Mouse (Mus musculus) liver, embryonic 14.5 days (tissue): Measurements from ENCODE around the gene Olfr1012. TPM values are rescaled to one million over a fixed set of nuclear protein-coding genes. Genes with fewer than 3 reads are reported as not detected.

Experiments used
- ATAC-seq: fragments of 200-750 bp; cut with Nextera tagmentation; 2 replicates; pipeline ENCODE4 v1.8.0; 2017; ENCODE audit warnings: moderate number of reproducible peaks, mild to moderate bottlenecking, moderate library complexity; ENCODE audit not compliant: insufficient read depth
- DNase-seq, 3 experiments: peaks; one replicate each; pipeline ENCODE4 v3.0.0-alpha.2; 2012 to 2013; ENCODE audit warnings: low read depth in 3 of 3, low spot score in 3 of 3
- H3K27ac ChIP-seq: fragments of 300-500 bp; sonication (generic); 2 replicates; pipeline ENCODE4 v1.5.1; 2014; ENCODE audit warnings: moderate library complexity, mild to moderate bottlenecking, control low read depth, inconsistent platforms
- H3K27me3 ChIP-seq: fragments of 300-500 bp; sonication (generic); 2 replicates; pipeline ENCODE4 v1.6.1; 2014; ENCODE audit warnings: mild to moderate bottlenecking, low read length, moderate library complexity; ENCODE audit not compliant: control insufficient read depth, insufficient read depth
- H3K36me3 ChIP-seq: fragments of 300-500 bp; sonication (generic); replicated peaks from 2 replicates; pipeline ENCODE4 v1.6.1; 2014; ENCODE audit warnings: low read depth; ENCODE audit not compliant: control insufficient read depth, insufficient read depth
- H3K4me1 ChIP-seq, 2 experiments: fragments of 200-500 bp in 1 of 2; fragments of 300-500 bp in 1 of 2; sonication (generic) in 1 of 2; replicated peaks; 2 replicates each; pipeline ENCODE4 v1.6.1; 2012 to 2014; ENCODE audit warnings: antibody characterized with exemption in 1 of 2, inconsistent platforms in 1 of 2, low read length in 1 of 2; ENCODE audit not compliant: control insufficient read depth in 2 of 2, insufficient read depth in 2 of 2
- H3K4me2 ChIP-seq: fragments of 300-500 bp; sonication (generic); 2 replicates; pipeline ENCODE4 v1.6.1; 2014; ENCODE audit warnings: low read depth, mild to moderate bottlenecking, control low read depth, moderate library complexity
- H3K4me3 ChIP-seq, 2 experiments: fragments of 200-500 bp in 1 of 2; fragments of 300-500 bp in 1 of 2; sonication (generic) in 1 of 2; 2 replicates each; pipeline ENCODE4 v1.5.1; 2012 to 2014; ENCODE audit warnings: low read depth in 2 of 2, low read length in 2 of 2, mild to moderate bottlenecking in 2 of 2, control low read depth in 1 of 2, inconsistent platforms in 1 of 2, moderate library complexity in 1 of 2; ENCODE audit not compliant: insufficient read depth in 1 of 2
- H3K9ac ChIP-seq: fragments of 300-500 bp; sonication (generic); replicated peaks from 2 replicates; pipeline ENCODE4 v1.6.1; 2014; ENCODE audit warnings: mild to moderate bottlenecking, control low read depth, moderate library complexity
- H3K9me3 ChIP-seq: fragments of 300-500 bp; sonication (generic); 2 replicates; pipeline ENCODE4 v1.6.1; 2016; ENCODE audit warnings: low read length, mixed read lengths; ENCODE audit not compliant: control insufficient read depth
- CTCF ChIP-seq: IDR thresholded peaks from 2 replicates; pipeline ENCODE4 v1.5.1; 2016; ENCODE audit warnings: antibody characterized with exemption, low read depth, control low read depth
- EP300 ChIP-seq: IDR thresholded peaks from 2 replicates; pipeline ENCODE4 v1.6.1; 2016; ENCODE audit warnings: antibody characterized with exemption, low read depth
- whole genome bisulfite sequencing: fragments of 180-500 bp; shearing (Covaris S2); extraction: QIAGEN DNeasy Blood & Tissue Kit; methylation state at CpG from one replicate; pipeline ENCODE4 v1.1.7; 2014; ENCODE audit not compliant: insufficient replicate concordance; 5-methylcytosine and 5-hydroxymethylcytosine counted together
- polyA plus RNA-seq, 2 experiments: library from polyadenylated mRNA; depleted of rRNA in 1 of 2; stranded (reverse) in 1 of 2; unstranded in 1 of 2; fragments of >200 nt; fragmentation: Nextera tagmentation in 1 of 2; extraction: Ambion mirVana in 1 of 2; gene quantifications; 2 replicates each; pipeline versions ENCODE4 v1.2.1 to v1.2.3; 2012 to 2014

Olfr1012 gene
- polyA plus RNA-seq (2012; rRNA removed) (not detected in 2 replicates), polyA plus RNA-seq (2014; fragmentation: Nextera tagmentation; extraction: Ambion mirVana) (not detected in 2 replicates)

GRCm38 (mm10) chr2:85762666-85763065 is at the start of gene Olfr1012:
Gene Olfr1012, minus strand, starts transcription at chr2:85762766.
- no peaks in the 10 kb centered on the region for H3K4me1 ChIP-seq
- no peak within 1 kb of the TSS for H3K9ac ChIP-seq
- H3K27me3 ChIP-seq: no peaks in the 10 kb centered on the region
- ATAC-seq: no peak
- H3K4me3 ChIP-seq: no peak within 1 kb of the TSS
- H3K36me3 ChIP-seq: no peaks in the 10 kb centered on the region
- DNase-seq: no peak
- 18% methylated on average over 1 of the region's 1 CpGs for WGBS
- TF ChIP-seq CTCF: no peak
- TF ChIP-seq EP300: no peak
- no peaks in the 10 kb centered on the region for H3K9me3 ChIP-seq
- no peak within 1 kb of the TSS for H3K4me2 ChIP-seq
- no peak within 1 kb of the TSS for H3K27ac ChIP-seq

- no peaks in the 10 kb centered on the region for H3K36me3 ChIP-seq
- no peak overlapping the region for H3K9ac ChIP-seq
- WGBS: 68% methylated on average over 4 of the region's 4 CpGs
- no peak overlapping the region for H3K27ac ChIP-seq
- H3K27me3 ChIP-seq: no peaks in the 10 kb centered on the region
- no peak for DNase-seq
- H3K9me3 ChIP-seq: no peaks in the 10 kb centered on the region
- no peak overlapping the region for H3K4me3 ChIP-seq
- no peak for ATAC-seq
- H3K4me1 ChIP-seq: no peaks in the 10 kb centered on the region
- H3K4me2 ChIP-seq: no peak overlapping the region
- TF ChIP-seq CTCF: no peak
- no peak for TF ChIP-seq EP300
Measured at GRCm38 (mm10) chr2:85804501-85804900, 41.9 kb upstream of the Olfr1012 start.

- no peak for TF ChIP-seq CTCF
- TF ChIP-seq EP300: no peak
- Histone ChIP-seq H3K4me1 (no peaks in the 10 kb centered on the region), H3K4me3 (no peak within 1 kb of the TSS), H3K27me3 (no peaks in the 10 kb centered on the region), H3K4me2 (no peak within 1 kb of the TSS), H3K9me3 (no peaks in the 10 kb centered on the region), H3K9ac (no peak within 1 kb of the TSS), H3K36me3 (no peaks in the 10 kb centered on the region), H3K27ac (no peak within 1 kb of the TSS)
- no peak for DNase-seq
- no peak for ATAC-seq
- WGBS: 61% methylated on average over 2 of the region's 2 CpGs
Measured at GRCm38 (mm10) chr2:85802444-85802843, 39.9 kb upstream of the Olfr1012 start, which contains the start of gene Olfr1016. Gene Olfr1016, minus strand, starts transcription at chr2:85802544.

GRCm38 (mm10) chr2:85792331-85792730 is 29.8 kb upstream of the Olfr1012 start:
- no peaks in the 10 kb centered on the region for H3K36me3 ChIP-seq
- WGBS: 48% methylated on average over 2 of the region's 2 CpGs
- H3K4me3 ChIP-seq: no peak overlapping the region
- H3K4me2 ChIP-seq: no peak overlapping the region
- no peaks in the 10 kb centered on the region for H3K9me3 ChIP-seq
- ATAC-seq: no peak
- H3K4me1 ChIP-seq: no peaks in the 10 kb centered on the region
- no peak for DNase-seq
- no peaks in the 10 kb centered on the region for H3K27me3 ChIP-seq
- TF ChIP-seq CTCF: no peak
- no peak for TF ChIP-seq EP300
- H3K9ac ChIP-seq: no peak overlapping the region
- no peak overlapping the region for H3K27ac ChIP-seq

GRCm38 (mm10) chr2:85781717-85782116 is 19.2 kb upstream of the Olfr1012 start, which contains the start of gene Olfr1015:
Gene Olfr1015, plus strand, starts transcription at chr2:85782017.
- no peaks in the 10 kb centered on the region for H3K36me3 ChIP-seq
- H3K9ac ChIP-seq: no peak within 1 kb of the TSS
- no peak within 1 kb of the TSS for H3K27ac ChIP-seq
- no peaks in the 10 kb centered on the region for H3K9me3 ChIP-seq
- H3K4me3 ChIP-seq: no peak within 1 kb of the TSS
- ATAC-seq: no peak
- DNase-seq: no peak
- no peaks in the 10 kb centered on the region for H3K27me3 ChIP-seq
- H3K4me2 ChIP-seq: no peak within 1 kb of the TSS
- TF ChIP-seq CTCF (no peak), EP300 (no peak)
- no peaks in the 10 kb centered on the region for H3K4me1 ChIP-seq

GRCm38 (mm10) chr2:85772413-85772812 is 9.8 kb upstream of the Olfr1012 start, which contains the start of gene Olfr1014:
Gene Olfr1014, plus strand, starts transcription at chr2:85772713.
- H3K4me1 ChIP-seq: no peaks in the 10 kb centered on the region
- TF ChIP-seq EP300: no peak
- TF ChIP-seq CTCF: no peak
- no peaks in the 10 kb centered on the region for H3K9me3 ChIP-seq
- no peak within 1 kb of the TSS for H3K4me2 ChIP-seq
- DNase-seq (no peak), ATAC-seq (no peak)
- no peak within 1 kb of the TSS for H3K27ac ChIP-seq
- no peaks in the 10 kb centered on the region for H3K36me3 ChIP-seq
- H3K27me3 ChIP-seq: no peaks in the 10 kb centered on the region
- H3K4me3 ChIP-seq: no peak within 1 kb of the TSS
- no peak within 1 kb of the TSS for H3K9ac ChIP-seq
